ENCODE assay signal across 16 mouse cellular contexts in genomic region chr11:87965293-87965692, GRCm38 (mm10). TPM values are rescaled to one million over a fixed set of nuclear protein-coding genes. Genes with fewer than 3 reads are reported as not detected.
"Had no signal": no experiment of that assay in that cellular context is flagged by ENCODE, and none has a peak within 500 bp of the region (broad histone marks: within the 10 kb centered on the region; RNA-seq: fewer than 3 reads in every experiment).

No protein-coding gene starts in this region.

- DNase-seq: kidney, adult 9 months; kidney, postnatal 36 days; layer of hippocampus, adult 9-11 months; layer of hippocampus, postnatal 36 days; liver; lung, adult 2 months; lung, postnatal 36 days; thymus, postnatal 36 days had no signal

- ATAC-seq: lung, postnatal 0 days; midbrain, embryonic 13.5 days had no signal

RNA-seq across cellular contexts. Expression of gene Olfr464, which starts 44.5 kb away (rescaled TPM):
- polyA plus RNA-seq: kidney, postnatal 0 days; limb, embryonic 12.5 days; liver, embryonic 14.5 days; lung, postnatal 0 days; midbrain, embryonic 13.5 days; midbrain, postnatal 0 days; neural tube, embryonic 12.5 days; stomach, embryonic 16.5 days had no signal
